ENCODE assay signal across 24 mouse cellular contexts in the genomic region with DNA sequence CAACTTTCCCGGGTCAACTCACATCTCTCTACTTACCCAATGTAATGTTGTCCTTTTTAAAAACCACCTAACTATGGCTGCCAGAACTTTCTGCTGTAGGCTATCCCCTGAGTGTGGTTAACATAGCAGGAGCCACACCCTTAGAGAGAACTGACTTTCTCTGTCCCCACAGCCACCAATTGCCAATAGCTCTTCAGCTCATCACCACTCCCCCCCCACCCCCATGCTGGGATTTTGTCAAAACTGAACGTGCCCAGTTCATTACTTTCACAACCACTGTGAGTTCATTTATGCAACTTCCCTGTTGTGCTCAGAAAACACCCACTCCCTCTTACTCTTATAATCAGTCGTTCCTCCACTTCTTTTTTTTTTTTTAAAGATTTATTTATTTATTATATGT.
"Had no signal": no experiment of that assay in that cellular context is flagged by ENCODE, and none has a peak within 500 bp of the region (broad histone marks: within the 10 kb centered on the region; RNA-seq: fewer than 3 reads in every experiment).

No protein-coding gene starts in this region.

- ATAC-seq: hindbrain, postnatal 0 days; intestine, embryonic 16.5 days had no signal

- H3K4me1 ChIP-seq: heart, embryonic 13.5 days; heart, embryonic 15.5 days; hindbrain, embryonic 13.5 days; hindbrain, embryonic 15.5 days; kidney, embryonic 15.5 days; limb, embryonic 10.5 days; limb, embryonic 12.5 days had no signal

- H3K27me3 ChIP-seq: heart, embryonic 13.5 days; heart, embryonic 15.5 days; hindbrain, embryonic 13.5 days; hindbrain, embryonic 15.5 days; kidney, embryonic 15.5 days; limb, embryonic 12.5 days had no signal

- H3K4me3 ChIP-seq: gastrocnemius, adult 2 months; heart, embryonic 13.5 days; heart, embryonic 15.5 days; hindbrain, embryonic 13.5 days; hindbrain, embryonic 15.5 days; kidney, embryonic 15.5 days; left cerebral cortex, adult 2 months; limb, embryonic 10.5 days; limb, embryonic 12.5 days had no signal

- H3K9ac ChIP-seq: heart, embryonic 13.5 days; heart, embryonic 15.5 days; hindbrain, embryonic 13.5 days; hindbrain, embryonic 15.5 days; kidney, embryonic 15.5 days; limb, embryonic 12.5 days had no signal

- DNase-seq: gastrocnemius, adult 2 months; gastrocnemius, postnatal 10 days; gastrocnemius, postnatal 25 days; heart, adult 18-20 months; heart, postnatal 14 days; heart, postnatal 36 days; kidney, adult 11 months; kidney, adult 2 months; kidney, adult 9 months; kidney, postnatal 14 days; kidney, postnatal 36 days; liver had no signal

- H3K36me3 ChIP-seq: heart, embryonic 13.5 days; heart, embryonic 15.5 days; hindbrain, embryonic 13.5 days; hindbrain, embryonic 15.5 days; kidney, embryonic 15.5 days; limb, embryonic 10.5 days; limb, embryonic 12.5 days had no signal

- H3K4me2 ChIP-seq: heart, embryonic 11.5 days; heart, embryonic 13.5 days; heart, embryonic 15.5 days; hindbrain, embryonic 13.5 days; hindbrain, embryonic 15.5 days; kidney, embryonic 15.5 days; limb, embryonic 12.5 days had no signal

- H3K27ac ChIP-seq: gastrocnemius, adult 2 months; heart, embryonic 13.5 days; heart, embryonic 15.5 days; hindbrain, embryonic 13.5 days; hindbrain, embryonic 15.5 days; hindbrain, postnatal 0 days; kidney, embryonic 15.5 days; kidney, postnatal 0 days; left cerebral cortex, adult 2 months; limb, embryonic 10.5 days; limb, embryonic 12.5 days had no signal

- H3K9me3 ChIP-seq: heart, embryonic 15.5 days; hindbrain, embryonic 13.5 days; hindbrain, embryonic 15.5 days; kidney, embryonic 15.5 days; limb, embryonic 10.5 days had no signal
